Mouse (Mus musculus): ENCODE measurements around the gene Rnase1. TPM values are rescaled to one million over a fixed set of nuclear protein-coding genes. Genes with fewer than 3 reads are reported as not detected.

Gene Rnase1
- total RNA-seq, 2 experiments from 2014 or later: not detected

- DNase-seq (ENCODE audit: low spot score in 2 of 2): no peak
Measured at GRCm38 (mm10) chr14:51142568-51142967, 4.0 kb downstream of the Rnase1 start.

GRCm38 (mm10) chr14:51142119-51142518 is 4.5 kb downstream of the Rnase1 start:
- DNase-seq (ENCODE audit: low spot score in 2 of 2): no peak

DNA sequence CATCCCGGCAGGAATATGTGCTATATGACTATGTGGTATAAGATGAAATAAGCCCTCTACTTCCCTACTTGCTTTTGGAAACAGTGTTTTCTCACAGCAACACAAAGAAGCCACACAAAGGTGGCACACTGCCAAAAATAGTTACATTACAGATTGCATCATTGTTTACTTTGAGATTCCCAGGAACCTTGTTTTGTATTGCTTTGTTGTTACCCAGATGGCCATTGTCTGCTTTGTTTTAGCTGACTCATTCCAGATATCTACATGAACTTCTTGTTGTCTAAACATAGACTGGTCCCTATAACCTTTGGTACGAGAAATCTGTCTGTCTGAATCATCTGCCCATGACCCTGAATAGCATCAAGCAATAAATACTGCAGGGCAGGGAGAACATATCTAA is 6.2 kb downstream of the Rnase1 start:
- no peak for DNase-seq (ENCODE audit: low spot score in 2 of 2)

DNA sequence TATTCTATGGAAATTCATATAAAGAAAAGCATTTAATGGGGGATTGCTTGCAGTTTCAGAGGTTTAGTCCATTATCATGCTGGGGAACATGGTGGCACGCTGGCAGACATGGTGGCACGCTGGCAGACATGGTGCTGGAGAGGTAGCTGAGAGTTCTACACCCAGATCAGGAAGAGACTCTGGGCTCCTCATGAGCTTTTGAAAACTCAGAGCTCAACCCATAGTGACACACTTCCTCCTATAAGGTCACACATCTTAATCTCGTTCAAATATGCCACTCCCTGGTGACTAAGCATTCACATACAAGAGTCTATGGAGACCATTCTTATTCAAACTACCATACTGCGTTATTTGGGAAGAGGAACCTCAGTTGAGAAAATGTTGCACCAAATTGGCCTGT is 14.2 kb downstream of the Rnase1 start:
- no peak for DNase-seq (ENCODE audit: low spot score in 2 of 2)

- DNase-seq (ENCODE audit: low spot score in 2 of 2): no peak
Measured at GRCm38 (mm10) chr14:51131086-51131815, 15.3 kb downstream of the Rnase1 start.

DNA sequence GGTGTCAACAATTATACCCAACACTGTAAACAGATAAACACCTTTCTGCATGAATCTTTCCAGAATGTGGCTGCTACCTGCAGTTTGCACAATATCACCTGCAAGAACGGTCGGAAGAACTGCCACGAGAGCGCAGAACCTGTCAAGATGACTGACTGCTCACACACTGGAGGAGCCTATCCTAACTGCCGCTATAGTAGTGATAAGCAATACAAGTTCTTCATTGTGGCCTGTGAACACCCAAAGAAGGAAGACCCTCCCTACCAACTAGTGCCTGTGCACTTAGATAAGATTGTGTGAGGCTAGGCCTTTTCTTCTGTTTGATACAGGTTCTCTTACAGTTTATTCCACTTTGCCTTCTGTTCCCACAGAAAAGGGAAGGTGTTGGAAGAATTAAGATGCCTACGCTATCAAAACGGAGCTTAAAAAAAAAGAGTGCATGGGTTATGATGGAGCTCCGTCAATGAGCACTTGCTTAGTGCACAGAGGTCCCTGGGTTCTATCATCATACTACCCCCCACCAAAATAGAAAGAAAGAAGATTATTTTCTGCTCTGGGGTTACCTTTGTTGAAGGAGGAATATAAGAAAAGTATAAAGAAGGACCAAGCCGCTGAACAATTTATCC is 16.2 kb downstream of the Rnase1 start:
- no peak for DNase-seq (ENCODE audit: low spot score in 2 of 2)

DNA sequence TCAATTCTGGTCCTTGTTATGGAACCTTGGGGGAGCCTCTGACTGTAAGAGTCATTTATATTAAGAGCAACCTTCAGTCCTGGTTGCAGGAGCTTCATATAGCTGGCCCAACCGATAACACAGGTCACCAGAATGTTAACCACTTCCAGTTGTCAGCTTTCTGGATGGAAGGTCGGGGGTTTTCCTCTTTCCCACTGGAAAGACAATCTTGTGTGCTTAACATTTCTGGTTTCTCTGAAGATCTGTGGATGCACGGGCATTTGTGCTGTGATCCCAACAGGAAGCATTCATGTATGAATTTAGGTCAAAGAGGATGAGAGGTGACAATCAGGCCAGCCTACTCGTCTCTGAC is 17.0 kb downstream of the Rnase1 start:
- no peak for DNase-seq (ENCODE audit: low spot score in 2 of 2)

GRCm38 (mm10) chr14:51128775-51129623 is 17.6 kb downstream of the Rnase1 start:
- DNase-seq (ENCODE audit: low spot score in 2 of 2): no peak

GRCm38 (mm10) chr14:51127648-51128258 is 18.8 kb downstream of the Rnase1 start:
- DNase-seq (ENCODE audit: low spot score in 2 of 2): no peak

- DNase-seq (ENCODE audit: low spot score in 2 of 2): no peak
Measured at GRCm38 (mm10) chr14:51125684-51126083, 20.9 kb downstream of the Rnase1 start.

DNA sequence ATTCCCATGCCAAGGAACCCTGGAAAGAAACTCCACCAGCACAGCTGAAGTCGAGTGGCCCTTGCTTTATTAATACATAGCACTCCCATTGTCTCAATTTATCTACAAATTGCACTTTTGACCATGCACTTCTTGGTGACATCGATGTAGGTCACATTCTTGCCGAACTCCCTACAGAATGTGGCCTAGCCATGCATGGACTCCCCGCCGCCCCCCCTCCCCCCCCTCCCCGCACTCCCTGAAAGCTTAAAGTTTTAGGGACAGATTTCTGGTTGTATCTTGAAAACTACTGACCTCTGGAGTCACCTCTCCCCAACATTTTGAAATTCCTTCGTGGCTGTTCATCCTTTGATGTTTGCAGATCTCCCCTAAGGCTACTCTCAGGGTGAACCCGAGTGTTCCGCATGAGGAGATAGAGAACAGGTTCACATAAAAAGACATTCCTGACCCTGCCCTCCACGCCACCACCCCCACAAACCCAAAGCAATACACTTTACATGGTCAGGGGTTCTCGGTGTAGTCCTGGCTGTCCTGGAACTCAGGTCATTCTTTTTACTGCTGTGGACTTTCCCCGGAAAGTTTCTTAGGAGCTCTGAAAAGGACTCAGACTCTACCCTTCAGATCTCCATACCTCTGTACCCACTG is 32.5 kb downstream of the Rnase1 start, which contains the start of gene Eddm3b:
TSS of gene Eddm3b (plus strand) at position 511 of the 645 bp plus-strand sequence.
- no peak for DNase-seq (ENCODE audit: low spot score in 2 of 2)

DNA sequence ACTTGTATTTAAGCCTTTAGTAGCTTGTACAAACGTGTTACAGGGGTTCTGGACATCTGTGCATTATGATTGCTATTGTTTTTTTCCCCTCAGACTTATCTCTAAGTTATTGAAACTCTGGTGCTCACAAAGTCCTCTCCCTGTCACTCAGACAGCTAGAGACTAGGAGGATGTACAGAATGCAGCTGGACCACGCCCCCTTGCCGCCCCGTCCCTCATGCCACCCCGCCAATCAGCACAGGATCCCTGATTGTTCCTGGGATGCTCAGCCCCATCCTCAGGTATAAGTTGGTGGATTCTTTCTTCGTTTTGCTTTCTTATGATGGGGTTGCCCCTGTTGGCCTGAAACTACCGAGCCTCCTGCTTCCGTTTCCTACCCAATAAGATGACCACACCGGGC is 33.1 kb downstream of the Rnase1 start:
- no peak for DNase-seq (ENCODE audit: low spot score in 2 of 2)

DNA sequence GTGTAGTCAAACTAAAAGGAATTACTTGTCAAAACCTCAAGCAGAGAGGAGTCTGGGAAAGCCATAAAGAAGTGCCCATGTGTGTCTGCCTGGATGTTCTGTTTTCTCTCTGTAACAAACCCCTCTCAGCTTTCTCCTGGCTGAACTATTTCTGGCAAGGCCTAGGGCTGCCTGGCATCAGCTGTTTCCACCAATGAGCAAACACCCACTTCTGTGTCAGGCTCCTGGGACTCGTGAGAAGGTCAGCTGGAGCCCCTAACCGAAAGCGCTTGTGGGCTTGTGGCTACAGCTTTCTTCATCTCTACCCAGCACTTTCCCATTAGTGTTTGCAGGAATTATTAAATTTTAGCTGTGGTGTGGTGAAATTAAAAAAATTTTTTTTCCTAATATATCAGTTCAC is 34.6 kb downstream of the Rnase1 start:
- DNase-seq (ENCODE audit: low spot score in 2 of 2): no peak

DNA sequence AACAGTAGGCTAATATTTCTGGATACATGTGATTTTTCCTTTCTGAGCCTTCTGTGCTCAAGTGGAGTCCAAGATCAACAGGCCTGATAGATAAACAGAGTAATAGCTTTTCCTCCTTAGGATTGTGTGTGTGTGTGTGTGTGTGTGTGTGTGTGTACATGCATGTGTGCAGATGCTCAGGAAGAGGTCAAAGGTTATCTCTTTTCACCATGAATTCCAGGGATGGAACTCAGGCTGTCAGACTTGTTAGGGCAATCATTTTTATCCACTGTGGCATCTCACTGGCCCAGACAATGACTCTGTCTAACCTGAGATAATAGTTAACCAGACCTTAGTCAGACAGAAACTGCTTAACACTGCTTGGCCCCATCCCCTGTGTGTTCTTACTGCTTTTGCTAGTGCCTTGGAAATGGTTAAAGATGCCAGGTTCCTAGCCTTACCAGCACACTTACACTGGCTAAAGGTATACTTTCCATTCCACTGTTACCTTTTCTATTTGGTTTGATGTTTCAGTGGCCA is 40.1 kb downstream of the Rnase1 start:
- no peak for DNase-seq (ENCODE audit: low spot score in 2 of 2)

- no peak for DNase-seq (ENCODE audit: low spot score in 2 of 2)
Measured at GRCm38 (mm10) chr14:51104366-51104765, 42.2 kb downstream of the Rnase1 start.

DNA sequence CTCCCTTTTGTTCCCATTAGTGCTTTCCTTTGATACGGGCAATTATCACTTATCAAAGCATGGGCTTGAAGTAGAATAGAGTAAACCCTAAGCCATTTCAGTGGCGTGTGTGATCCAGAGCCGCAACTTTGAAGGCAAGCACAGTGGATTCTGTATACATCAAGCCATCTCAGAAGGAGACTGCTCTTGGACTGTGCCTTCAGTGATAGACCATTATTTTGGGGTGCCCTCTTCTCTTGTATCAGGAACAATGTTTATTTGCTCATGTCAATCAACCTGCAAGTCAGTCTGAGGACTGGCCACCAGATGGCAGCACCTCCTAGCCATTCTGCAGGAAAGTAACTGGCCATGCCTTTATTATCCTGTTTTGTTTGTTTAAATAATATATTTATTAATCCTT is 43.4 kb downstream of the Rnase1 start:
- DNase-seq (ENCODE audit: low spot score in 2 of 2): peak in 1 of 2 experiments; percentile 58

DNA sequence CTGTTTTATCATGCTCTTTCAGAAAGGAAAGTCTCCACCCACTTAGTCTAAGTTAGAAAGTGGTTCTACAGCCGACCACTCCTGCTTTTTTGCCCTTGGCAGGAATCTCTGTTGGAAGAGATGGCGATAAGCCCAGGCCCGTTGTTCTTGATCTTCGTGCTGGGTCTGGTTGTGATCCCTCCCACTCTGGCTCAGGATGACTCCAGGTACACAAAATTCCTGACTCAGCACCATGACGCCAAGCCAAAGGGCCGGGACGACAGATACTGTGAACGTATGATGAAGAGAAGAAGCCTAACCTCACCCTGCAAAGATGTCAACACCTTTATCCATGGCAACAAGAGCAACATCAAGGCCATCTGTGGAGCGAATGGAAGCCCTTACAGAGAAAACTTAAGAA is 45.3 kb downstream of the Rnase1 start:
- DNase-seq (ENCODE audit: low spot score in 2 of 2): no peak

- no peak for DNase-seq (ENCODE audit: low spot score in 2 of 2)
Measured at GRCm38 (mm10) chr14:51098921-51099320, 47.7 kb downstream of the Rnase1 start.

- DNase-seq (ENCODE audit: low spot score in 2 of 2): peak in 1 of 2 experiments; percentile 51
Measured at GRCm38 (mm10) chr14:51098300-51098699, 48.3 kb downstream of the Rnase1 start.

DNA sequence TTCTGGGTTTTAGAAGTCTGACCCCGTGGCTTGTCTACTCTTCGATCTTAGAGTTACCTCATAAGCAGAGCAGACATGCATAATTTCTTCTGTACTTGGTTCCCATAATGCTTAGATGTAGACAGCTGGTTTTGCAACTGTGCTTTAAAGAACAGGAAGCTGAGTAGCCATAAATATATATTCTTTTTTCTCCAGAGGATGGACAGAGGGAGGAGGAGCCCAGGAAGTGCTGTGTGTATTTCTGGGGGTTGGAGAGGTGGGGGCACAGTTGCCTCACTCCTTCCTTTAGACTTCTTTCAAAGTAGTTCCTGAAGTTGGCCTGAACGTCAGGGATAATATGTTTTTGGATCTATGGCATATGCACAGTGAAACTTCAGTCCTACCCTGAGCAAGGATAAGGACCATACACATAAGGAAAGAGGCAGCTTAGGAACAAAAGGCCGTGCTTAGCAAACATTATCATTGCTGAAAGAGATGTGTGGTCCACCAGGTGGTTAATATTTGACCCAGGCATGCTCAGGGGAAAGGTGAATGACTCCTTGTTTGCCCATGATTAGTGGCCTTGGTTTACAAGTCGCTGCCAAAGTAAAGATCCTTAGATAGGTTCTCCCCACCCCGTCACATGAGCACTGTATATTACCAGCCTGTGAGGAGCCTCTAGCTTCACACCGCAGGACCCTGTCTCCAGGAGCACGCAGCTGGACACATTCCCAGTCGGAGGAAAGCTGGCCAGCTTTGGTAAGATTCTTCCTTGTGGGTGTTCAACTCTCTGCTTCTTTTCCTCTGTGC is 50.7 kb downstream of the Rnase1 start:
- DNase-seq (ENCODE audit: low spot score in 2 of 2): no peak
